Mouse (Mus musculus) mouse embryonic stem cell (cell line): Measurements from ENCODE around the gene AC131692.1.

Experiments used
- in situ Hi-C, 2 experiments: fragments of 300-500 bp; cut with MboI; formaldehyde crosslinking; loops; 1 replicate in 1 of 2; 3 replicates in 1 of 2; pipeline ENCODE4 v1.14.3; 2019 to 2020; ENCODE audit warnings: low sequenced_read_pairs in 2 of 2, low pct_unique_long_range_greater_than_20kb in 1 of 2, mixed read lengths in 1 of 2; ENCODE audit not compliant: unreplicated experiment in 1 of 2

The AC131692.1 gene

GRCm38 (mm10) chr19:6139701-6140100 is 45.5 kb downstream of the AC131692.1 start:
- in situ Hi-C loops: no loop called here

- in situ Hi-C loops: no loop called here
Measured at GRCm38 (mm10) chr19:6140374-6140677, 46.1 kb downstream of the AC131692.1 start.

DNA sequence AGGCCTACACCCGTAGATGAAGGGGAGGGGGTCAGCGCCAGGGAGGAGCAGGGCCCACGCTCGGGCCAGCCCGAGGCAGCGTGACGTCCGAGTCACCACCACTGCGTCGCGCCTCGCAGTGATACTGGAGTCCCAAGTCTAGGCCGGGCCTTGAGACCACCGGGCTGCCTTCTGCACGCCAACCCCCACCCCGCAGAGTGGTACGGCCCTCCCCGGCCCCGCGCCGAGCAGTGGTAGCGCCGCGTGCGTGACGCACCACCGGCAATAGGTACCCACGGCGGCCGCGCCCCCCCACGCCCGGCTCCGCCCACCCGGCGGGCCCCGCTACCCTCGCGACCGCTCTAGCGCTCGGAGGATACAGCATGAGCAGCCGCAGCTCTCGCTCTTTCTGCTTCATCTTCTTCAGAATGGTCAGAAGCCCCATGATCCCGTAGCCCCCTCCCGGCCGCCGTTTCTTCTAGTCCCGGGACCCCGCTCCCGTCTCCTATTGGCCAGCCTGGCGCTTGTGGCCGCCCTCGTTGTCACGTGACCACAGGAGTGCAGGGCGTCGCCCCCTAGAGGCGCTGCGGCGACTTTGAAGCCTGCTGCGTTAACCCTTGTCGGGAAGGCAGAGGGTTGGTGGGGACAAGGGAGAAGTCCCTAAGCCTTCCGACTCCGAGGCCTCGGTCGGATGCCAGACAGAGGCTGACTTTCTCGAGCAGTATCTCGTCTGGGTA is 46.6 kb downstream of the AC131692.1 start, which contains the start of gene Batf2:
Gene Batf2, plus strand, starts transcription at position 306 of the 716 bp plus-strand sequence.
- in situ Hi-C loops: no loop called here

- in situ Hi-C loops: no loop called here
Measured at GRCm38 (mm10) chr19:6141394-6141749, 47.2 kb downstream of the AC131692.1 start, which contains the start of gene Arl2. TSS of gene Arl2 (minus strand) at chr19:6141548.

- in situ Hi-C loops: no loop called here
Measured at GRCm38 (mm10) chr19:6144842-6145241, 50.6 kb downstream of the AC131692.1 start.
